Mouse (Mus musculus): ENCODE measurements around the gene Shld1.

- TF ChIP-seq POLR2A (IDR thresholded peaks at IDR 0.05; ENCODE audit: insufficient read depth, low read length) = no peak
- TF ChIP-seq CTCF (IDR thresholded peaks at IDR 0.05; ENCODE audit: low read depth, low read length) = no peak
- TF ChIP-seq EP300 (IDR thresholded peaks at IDR 0.05; ENCODE audit: insufficient read depth, low read depth, low read length) = no peak
Measured at GRCm38 (mm10) chr2:132670290-132670689, 16.4 kb upstream of the Shld1 start.

Measured in ES-Bruce4 (cell line).